Mouse (Mus musculus): ENCODE data around the gene Myl9. TPM values are rescaled to one million over a fixed set of nuclear protein-coding genes. Genes with fewer than 3 reads are reported as not detected.
"Not testable (repeated sequence)": the region's sequence is repeated elsewhere in the genome, so short reads cannot be mapped to it uniquely, and the experiment has no call there.

Myl9 gene
- polyA plus RNA-seq, 1 experiment from 2014 or later: 105 TPM

GRCm38 (mm10) chr2:156816116-156816515 is 40.9 kb downstream of the Myl9 start:
- Histone ChIP-seq H3K9me3 (ENCODE audit: control insufficient read depth, low read length) (no peaks in the 10 kb centered on the region), H3K4me1 (replicated peaks; ENCODE audit: control insufficient read depth, insufficient read depth, low read length) (no peaks in the 10 kb centered on the region), H3K27ac (ENCODE audit: low read depth, low read length) (no peak overlapping the region), H3K27me3 (ENCODE audit: control insufficient read depth, insufficient read depth, low read length) (no peaks in the 10 kb centered on the region), H3K36me3 (ENCODE audit: control insufficient read depth, insufficient read depth, low read length) (no peaks in the 10 kb centered on the region), H3K4me2 (ENCODE audit: low read depth, low read length, severe bottlenecking) (no peak overlapping the region), H3K9ac (ENCODE audit: low read length) (no peak overlapping the region), H3K4me3 (ENCODE audit: low read depth, low read length) (no peak overlapping the region)
- ATAC-seq (replicated peaks; ENCODE audit: low FRiP score): no peak
- DNase-seq (ENCODE audit: low spot score): no peak
- 43% methylated on average over 1 of the region's 1 CpGs for WGBS

GRCm38 (mm10) chr2:156825128-156825527 is 49.9 kb downstream of the Myl9 start:
- 91% methylated on average over 5 of the region's 6 CpGs for WGBS
- not testable (repeated sequence) for H3K9me3 ChIP-seq (ENCODE audit: control insufficient read depth, low read length); H3K4me3 ChIP-seq (ENCODE audit: low read depth, low read length); H3K9ac ChIP-seq (ENCODE audit: low read length); H3K36me3 ChIP-seq (ENCODE audit: control insufficient read depth, insufficient read depth, low read length); H3K27ac ChIP-seq (ENCODE audit: low read depth, low read length); H3K27me3 ChIP-seq (ENCODE audit: control insufficient read depth, insufficient read depth, low read length); DNase-seq (ENCODE audit: low spot score); ATAC-seq (replicated peaks; ENCODE audit: low FRiP score); H3K4me1 ChIP-seq (replicated peaks; ENCODE audit: control insufficient read depth, insufficient read depth, low read length); H3K4me2 ChIP-seq (ENCODE audit: low read depth, low read length, severe bottlenecking)

Other genes starting within 250 kb of the Myl9 start
- 45.9 and 50.0 TPM in 2 replicates for gene Aar2, start 227.8 kb upstream of the Myl9 start, polyA plus RNA-seq (2014; fragmentation: Nextera tagmentation; extraction: Ambion mirVana)
- 140 and 163 TPM in 2 replicates for gene Dlgap4, start 161.7 kb upstream of the Myl9 start, polyA plus RNA-seq (2014; fragmentation: Nextera tagmentation; extraction: Ambion mirVana)
- 109 and 110 TPM in 2 replicates for gene Tgif2, start 64.6 kb downstream of the Myl9 start, polyA plus RNA-seq (2014; fragmentation: Nextera tagmentation; extraction: Ambion mirVana)
- gene 4930518I15Rik, start 82.5 kb downstream of the Myl9 start, polyA plus RNA-seq (2014; fragmentation: Nextera tagmentation; extraction: Ambion mirVana): 9.9 and 10.0 TPM in 2 replicates
- gene Rab5if, start 87.7 kb downstream of the Myl9 start, polyA plus RNA-seq (2014; fragmentation: Nextera tagmentation; extraction: Ambion mirVana): 186 and 189 TPM in 2 replicates
- gene Sla2, start 111.8 kb downstream of the Myl9 start, polyA plus RNA-seq (2014; fragmentation: Nextera tagmentation; extraction: Ambion mirVana): 0.73 and 0.83 TPM in 2 replicates
- 51.1 and 51.5 TPM in 2 replicates for gene Ndrg3, start 216.6 kb downstream of the Myl9 start, polyA plus RNA-seq (2014; fragmentation: Nextera tagmentation; extraction: Ambion mirVana)
- 59.1 and 64.4 TPM in 2 replicates for gene Dsn1, start 231.7 kb downstream of the Myl9 start, polyA plus RNA-seq (2014; fragmentation: Nextera tagmentation; extraction: Ambion mirVana)

Data from forebrain, embryonic 11.5 days (tissue).